Mouse (Mus musculus): Measurements from ENCODE around the gene Ankrd65. TPM values are rescaled to one million over a fixed set of nuclear protein-coding genes. Genes with fewer than 3 reads are reported as not detected.
A peak's percentile ranks its signal among the peaks of the same experiment; 100 is the strongest.

The Ankrd65 gene
- polyA plus RNA-seq, 1 experiment from 2014 or later: not detected

DNA sequence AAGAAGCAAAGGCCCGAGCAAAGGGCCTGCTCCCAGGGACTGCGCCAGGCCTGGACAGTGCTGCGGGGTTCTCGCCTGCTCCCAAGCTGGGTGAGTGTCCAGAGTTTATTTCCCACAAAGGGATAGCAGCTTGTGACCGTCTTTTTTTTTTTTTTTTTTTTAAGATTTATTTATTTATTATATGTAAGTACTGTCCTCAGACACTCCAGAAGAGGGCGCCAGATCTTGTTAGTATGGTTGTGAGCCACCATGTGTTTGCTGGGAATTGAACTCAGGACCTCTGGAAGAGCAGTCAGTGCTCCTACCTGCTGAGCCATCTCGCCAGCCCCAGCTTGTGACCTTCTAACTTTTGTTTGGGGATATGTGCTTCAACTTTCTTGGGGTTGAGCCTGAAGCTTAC lies 30.8 kb downstream of the Ankrd65 start:
- Histone ChIP-seq H3K36me3 (peaks cover 96% of the 10 kb centered on the region), H3K9me3 (replicated peaks) (no peaks in the 10 kb centered on the region), H3K4me3 (replicated peaks) (no peak overlapping the region), H3K27me3 (no peaks in the 10 kb centered on the region), H3K4me2 (no peak overlapping the region), H3K4me1 (replicated peaks) (no peaks in the 10 kb centered on the region), H3K9ac (no peak overlapping the region), H3K27ac (no peak overlapping the region)
- ATAC-seq (ENCODE audit: low read depth): no peak
- WGBS (ENCODE audit: insufficient replicate concordance): 77% methylated on average over 7 of the region's 7 CpGs
- peak; percentile 20 for DNase-seq

DNA sequence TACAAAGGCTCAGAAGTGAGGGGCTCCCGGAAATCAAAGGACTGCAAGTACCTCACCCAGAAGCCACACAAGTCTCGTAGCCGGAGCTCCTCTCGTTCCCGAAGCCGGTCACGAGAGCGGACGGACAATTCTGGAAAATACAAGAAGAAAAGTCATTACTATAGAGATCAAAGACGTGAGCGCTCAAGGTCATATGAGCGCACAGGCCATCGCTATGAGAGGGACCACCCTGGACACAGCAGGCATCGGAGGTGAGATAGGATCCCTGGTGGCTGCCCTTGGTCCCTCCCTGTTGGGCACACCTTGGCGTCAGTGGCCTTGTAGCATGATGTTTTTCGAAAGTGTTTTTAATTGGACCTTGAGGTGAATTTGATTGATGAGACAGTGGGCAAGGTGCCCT lies 33.2 kb downstream of the Ankrd65 start:
- ATAC-seq (ENCODE audit: low read depth) (no peak), DNase-seq (no peak)
- no peak overlapping the region for H3K27ac ChIP-seq
- no peaks in the 10 kb centered on the region for H3K9me3 ChIP-seq (replicated peaks)
- no peaks in the 10 kb centered on the region for H3K4me1 ChIP-seq (replicated peaks)
- no peaks in the 10 kb centered on the region for H3K27me3 ChIP-seq
- H3K9ac ChIP-seq: no peak overlapping the region
- 94% methylated on average over 16 of the region's 16 CpGs for WGBS (ENCODE audit: insufficient replicate concordance)
- H3K4me2 ChIP-seq: no peak overlapping the region
- H3K4me3 ChIP-seq (replicated peaks): no peak overlapping the region
- peaks cover 95% of the 10 kb centered on the region for H3K36me3 ChIP-seq

DNA sequence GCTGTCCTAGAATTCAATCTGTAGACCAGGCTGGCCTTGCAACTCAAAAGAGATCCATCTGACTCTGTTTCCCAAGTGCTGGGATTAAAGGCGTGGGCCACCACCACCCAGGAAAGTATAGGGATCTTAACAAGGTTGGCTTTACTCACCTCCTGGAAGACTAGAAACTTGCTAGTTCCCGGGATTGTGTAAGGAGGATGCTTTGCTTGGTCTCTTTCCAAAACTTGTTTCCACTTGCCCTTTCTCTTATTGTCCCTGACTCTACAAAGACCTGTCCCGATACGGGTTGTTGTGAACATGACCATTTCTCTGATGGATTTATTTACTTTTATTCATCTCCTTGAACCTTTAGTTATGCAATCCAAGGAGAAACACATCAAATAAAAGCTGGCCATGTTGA lies 39.6 kb downstream of the Ankrd65 start:
- Histone ChIP-seq H3K4me1 (replicated peaks) (peaks cover 32% of the 10 kb centered on the region), H3K9ac (no peak overlapping the region), H3K9me3 (replicated peaks) (no peaks in the 10 kb centered on the region), H3K27ac (peak overlapping the region; percentile 9; the same call in 1 of the 2 replicates), H3K36me3 (peaks cover 47% of the 10 kb centered on the region), H3K4me3 (replicated peaks) (no peak overlapping the region), H3K27me3 (no peaks in the 10 kb centered on the region), H3K4me2 (no peak overlapping the region)
- WGBS (ENCODE audit: insufficient replicate concordance): 86% methylated on average over 4 of the region's 4 CpGs
- no peak for DNase-seq
- no peak for ATAC-seq (ENCODE audit: low read depth)

DNA sequence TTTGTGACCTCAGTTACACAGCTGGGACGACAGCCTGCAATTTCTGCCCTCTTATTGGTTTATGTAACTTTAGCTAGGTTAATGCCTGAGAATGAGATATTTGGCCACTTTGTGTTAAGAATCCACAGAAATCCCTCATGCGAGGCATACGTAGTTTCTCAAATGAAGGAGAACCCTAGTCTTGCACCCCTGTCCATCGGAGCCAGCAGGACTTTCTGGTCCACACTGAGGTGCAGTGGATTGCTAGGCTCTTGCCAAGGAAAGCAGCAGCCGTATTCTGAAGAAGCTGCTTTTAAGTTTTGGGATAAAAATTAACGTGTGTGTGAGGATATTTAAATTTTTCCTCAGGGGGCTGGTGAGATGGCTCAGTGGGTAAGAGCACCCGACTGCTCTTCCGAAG lies 40.4 kb downstream of the Ankrd65 start:
- Histone ChIP-seq H3K9me3 (replicated peaks) (no peaks in the 10 kb centered on the region), H3K4me1 (replicated peaks) (peaks cover 32% of the 10 kb centered on the region), H3K4me3 (replicated peaks) (peak overlapping the region; percentile 94), H3K27me3 (no peaks in the 10 kb centered on the region), H3K9ac (peak overlapping the region; percentile 62), H3K4me2 (peak overlapping the region; percentile 92), H3K36me3 (peaks cover 40% of the 10 kb centered on the region), H3K27ac (peak overlapping the region; percentile 89)
- 50% methylated on average over 8 of the region's 8 CpGs for WGBS (ENCODE audit: insufficient replicate concordance)
- ATAC-seq (ENCODE audit: low read depth) (no peak), DNase-seq (no peak)

DNA sequence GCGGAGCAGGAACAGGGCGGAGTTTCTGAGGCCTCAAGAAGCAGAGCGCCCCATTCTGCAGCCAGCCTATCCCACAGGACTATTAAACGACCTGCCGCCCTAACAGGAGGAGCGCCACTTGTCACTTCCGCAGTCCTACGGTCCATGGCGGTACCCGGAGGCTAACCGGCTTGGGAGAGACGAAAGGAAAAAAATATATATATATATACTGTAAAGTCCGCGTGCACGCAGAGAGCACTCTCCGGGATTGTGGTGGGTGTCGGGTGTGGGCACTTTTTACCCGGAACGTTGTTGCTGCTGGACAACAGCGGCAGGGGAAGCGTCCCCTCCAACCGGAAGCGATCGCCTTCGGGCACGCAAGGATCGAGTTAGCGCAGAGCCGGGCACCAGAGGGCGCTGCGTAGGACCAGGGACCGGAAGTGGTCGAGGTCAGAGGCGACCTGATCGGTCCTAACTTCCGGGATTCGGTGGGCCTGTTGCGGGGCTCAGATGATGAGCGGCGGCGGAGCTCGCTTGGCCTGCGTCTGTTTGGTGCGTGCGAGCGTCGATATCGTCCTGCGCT lies 41.0 kb downstream of the Ankrd65 start, which contains the start of gene Aurkaip1:
Aurkaip1 (plus strand) TSS at position 68 of the 562 bp plus-strand sequence.
- DNase-seq (peak; percentile 95), ATAC-seq (ENCODE audit: low read depth) (peak; percentile 96)
- peak within 1 kb of the TSS; percentile 94 for H3K9ac ChIP-seq
- peak within 1 kb of the TSS; percentile 94 for H3K4me3 ChIP-seq (replicated peaks)
- H3K36me3 ChIP-seq: peaks cover 36% of the 10 kb centered on the region
- peak within 1 kb of the TSS; percentile 92 for H3K4me2 ChIP-seq
- peak within 1 kb of the TSS; percentile 89 for H3K27ac ChIP-seq
- no peaks in the 10 kb centered on the region for H3K27me3 ChIP-seq
- H3K9me3 ChIP-seq (replicated peaks): no peaks in the 10 kb centered on the region
- peaks cover 32% of the 10 kb centered on the region for H3K4me1 ChIP-seq (replicated peaks)
- under 1% methylated on average over 49 of the region's 49 CpGs for WGBS (ENCODE audit: insufficient replicate concordance)

DNA sequence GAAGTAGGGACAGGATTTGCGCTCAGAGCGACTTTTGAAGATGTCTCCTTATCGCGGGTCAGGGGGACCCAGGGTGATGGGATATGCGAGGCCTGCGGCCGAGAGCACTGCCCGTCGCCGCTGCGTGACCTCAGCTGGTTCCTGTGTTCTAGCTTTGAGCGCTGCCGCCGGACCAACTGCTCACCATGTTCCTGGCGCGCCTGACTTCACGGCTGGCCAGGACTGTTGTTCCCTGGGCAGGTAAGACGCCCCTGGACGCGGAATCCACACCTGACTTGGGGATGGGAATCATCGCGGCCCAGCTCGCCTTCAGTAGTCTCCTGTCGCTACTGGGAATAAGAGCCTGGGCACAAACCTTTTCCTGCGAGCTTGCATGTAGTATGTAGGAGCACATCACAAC lies 41.6 kb downstream of the Ankrd65 start:
- H3K27me3 ChIP-seq: no peaks in the 10 kb centered on the region
- peak overlapping the region; percentile 92 for H3K4me2 ChIP-seq
- H3K27ac ChIP-seq: peak overlapping the region; percentile 89
- peak overlapping the region; percentile 94 for H3K4me3 ChIP-seq (replicated peaks)
- peak overlapping the region; percentile 94 for H3K9ac ChIP-seq
- no peaks in the 10 kb centered on the region for H3K9me3 ChIP-seq (replicated peaks)
- DNase-seq (no peak), ATAC-seq (ENCODE audit: low read depth) (peak; percentile 11)
- under 1% methylated on average over 25 of the region's 25 CpGs for WGBS (ENCODE audit: insufficient replicate concordance)
- peaks cover 32% of the 10 kb centered on the region for H3K4me1 ChIP-seq (replicated peaks)
- H3K36me3 ChIP-seq: peaks cover 31% of the 10 kb centered on the region

DNA sequence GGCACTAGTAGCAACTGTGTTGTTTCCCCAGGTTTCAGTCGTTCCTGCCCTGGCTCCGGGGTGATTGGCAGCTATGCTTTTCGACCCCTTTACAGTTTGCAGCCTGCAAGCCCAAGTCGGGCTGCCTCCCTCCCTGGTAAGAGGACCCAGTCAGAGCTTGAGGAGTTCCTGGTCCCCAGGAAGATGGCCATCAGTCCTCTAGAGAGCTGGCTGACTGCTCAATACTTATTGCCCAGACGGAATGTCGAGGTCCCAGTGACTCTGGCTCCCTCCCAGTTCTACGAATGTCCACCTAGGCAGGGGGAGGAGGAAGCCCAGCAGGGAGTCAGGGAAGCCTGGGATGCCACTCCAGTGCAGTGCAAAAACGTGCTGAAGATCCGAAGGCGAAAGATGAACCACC lies 42.1 kb downstream of the Ankrd65 start:
- Histone ChIP-seq H3K9me3 (replicated peaks) (no peaks in the 10 kb centered on the region), H3K27me3 (no peaks in the 10 kb centered on the region), H3K4me1 (replicated peaks) (peaks cover 32% of the 10 kb centered on the region), H3K4me2 (peak overlapping the region; percentile 92), H3K27ac (peak overlapping the region; percentile 89), H3K4me3 (replicated peaks) (peak overlapping the region; percentile 94), H3K36me3 (peaks cover 26% of the 10 kb centered on the region), H3K9ac (peak overlapping the region; percentile 94)
- 49% methylated on average over 10 of the region's 10 CpGs for WGBS (ENCODE audit: insufficient replicate concordance)
- ATAC-seq (ENCODE audit: low read depth) (no peak), DNase-seq (no peak)

DNA sequence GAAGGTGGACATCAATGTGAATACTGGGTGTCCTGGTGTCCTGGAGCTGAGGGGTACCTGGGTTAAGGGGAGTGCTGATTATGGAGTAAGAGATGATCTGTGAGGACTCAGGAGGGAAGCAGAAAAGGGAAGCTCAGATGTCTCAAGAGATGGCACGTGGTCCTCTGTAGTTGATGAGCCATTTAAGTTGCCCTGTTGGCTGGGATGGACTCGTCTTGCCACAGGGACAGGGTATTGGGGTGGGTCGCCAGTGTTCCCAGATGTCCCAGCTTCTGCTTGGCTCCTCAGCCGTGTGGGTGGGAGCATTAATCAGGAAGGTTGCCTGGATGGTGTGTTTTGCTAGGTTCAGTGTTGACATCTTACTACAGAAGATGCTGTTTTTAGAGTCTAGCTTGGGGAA lies 43.0 kb downstream of the Ankrd65 start:
- H3K4me3 ChIP-seq (replicated peaks): peak overlapping the region; percentile 94; the same call in 1 of the 2 replicates
- 0 out of 2 replicates have a peak overlapping the region, but pooled peaks have one; percentile 94 for H3K9ac ChIP-seq
- WGBS (ENCODE audit: insufficient replicate concordance): 80% methylated on average over 4 of the region's 4 CpGs
- DNase-seq (no peak), ATAC-seq (ENCODE audit: low read depth) (no peak)
- peaks cover 40% of the 10 kb centered on the region for H3K4me1 ChIP-seq (replicated peaks)
- H3K36me3 ChIP-seq: peaks cover 17% of the 10 kb centered on the region
- peak overlapping the region; percentile 34 for H3K27ac ChIP-seq
- H3K4me2 ChIP-seq: peak overlapping the region; percentile 92
- 0 out of 2 replicates have a peak, but pooled peaks cover 3% of the 10 kb centered on the region for H3K27me3 ChIP-seq
- H3K9me3 ChIP-seq (replicated peaks): no peaks in the 10 kb centered on the region

DNA sequence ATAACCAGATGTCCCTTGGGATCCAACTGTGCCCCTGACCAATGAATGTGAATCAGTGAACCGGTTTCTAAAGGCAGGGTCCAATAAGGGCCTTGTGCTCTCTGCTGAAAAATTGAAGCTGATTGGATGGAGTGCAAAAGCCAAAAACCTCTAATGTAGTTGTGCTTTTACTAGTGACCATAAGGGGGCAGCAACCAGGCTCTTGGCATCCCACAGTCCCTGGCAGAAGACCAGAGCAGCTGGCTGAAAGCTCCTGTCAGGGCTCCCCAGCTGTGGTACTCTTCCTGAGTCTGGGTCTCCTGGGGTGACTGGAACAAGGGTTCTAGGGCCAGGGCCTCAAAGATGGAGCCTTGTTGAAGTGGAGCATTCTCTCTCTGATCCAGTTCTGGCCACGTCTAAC lies 43.6 kb downstream of the Ankrd65 start:
- peak; percentile 60 for DNase-seq
- H3K9me3 ChIP-seq (replicated peaks): no peaks in the 10 kb centered on the region
- peak overlapping the region; percentile 5; the same call in 1 of the 2 replicates for H3K9ac ChIP-seq
- H3K36me3 ChIP-seq: peaks cover 13% of the 10 kb centered on the region
- no peak overlapping the region for H3K4me3 ChIP-seq (replicated peaks)
- H3K27ac ChIP-seq: peak overlapping the region; percentile 34; the same call in 1 of the 2 replicates
- WGBS (ENCODE audit: insufficient replicate concordance): 46% methylated on average over 2 of the region's 2 CpGs
- 0 out of 2 replicates have a peak, but pooled peaks cover 3% of the 10 kb centered on the region for H3K27me3 ChIP-seq
- peak overlapping the region; percentile 92; the same call in 1 of the 2 replicates for H3K4me2 ChIP-seq
- no peak for ATAC-seq (ENCODE audit: low read depth)
- H3K4me1 ChIP-seq (replicated peaks): peaks cover 46% of the 10 kb centered on the region

DNA sequence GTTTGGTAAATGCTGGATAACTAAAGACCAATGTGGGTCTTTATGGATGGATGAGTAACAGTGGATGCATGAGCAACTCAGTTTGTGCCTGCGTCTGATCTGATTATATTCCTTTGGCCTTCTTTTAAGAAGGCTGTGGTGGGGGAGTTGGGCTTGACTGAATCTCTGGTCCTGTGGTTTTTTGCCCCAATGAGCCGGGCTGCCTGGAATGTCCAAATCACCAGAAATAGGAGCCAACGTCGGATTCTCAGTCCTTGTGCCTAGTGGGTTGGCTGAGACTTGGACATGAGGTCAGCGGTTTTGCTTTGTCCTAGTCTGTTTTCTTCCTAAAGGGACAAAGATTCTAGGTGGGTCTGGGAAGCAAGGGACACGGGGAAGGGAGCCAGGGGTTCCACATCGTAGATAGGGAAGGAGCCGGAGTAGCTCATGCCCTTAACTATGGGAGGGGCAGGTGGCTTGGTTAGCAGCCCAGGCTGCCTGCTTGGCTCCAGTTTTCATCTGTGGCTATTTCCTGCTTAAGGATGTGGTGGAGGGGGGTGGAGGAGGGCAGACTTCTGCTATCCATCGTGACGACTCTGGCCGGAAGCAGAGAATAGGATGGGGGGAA lies 47.3 kb downstream of the Ankrd65 start:
- WGBS (ENCODE audit: insufficient replicate concordance): 29% methylated on average over 11 of the region's 11 CpGs
- DNase-seq: no peak
- Histone ChIP-seq H3K27me3 (peaks cover 34% of the 10 kb centered on the region), H3K9ac (no peak overlapping the region), H3K4me2 (no peak overlapping the region), H3K9me3 (replicated peaks) (no peaks in the 10 kb centered on the region), H3K4me1 (replicated peaks) (peaks cover 58% of the 10 kb centered on the region), H3K4me3 (replicated peaks) (no peak overlapping the region), H3K36me3 (peaks cover 11% of the 10 kb centered on the region), H3K27ac (no peak overlapping the region)
- no peak for ATAC-seq (ENCODE audit: low read depth)

DNA sequence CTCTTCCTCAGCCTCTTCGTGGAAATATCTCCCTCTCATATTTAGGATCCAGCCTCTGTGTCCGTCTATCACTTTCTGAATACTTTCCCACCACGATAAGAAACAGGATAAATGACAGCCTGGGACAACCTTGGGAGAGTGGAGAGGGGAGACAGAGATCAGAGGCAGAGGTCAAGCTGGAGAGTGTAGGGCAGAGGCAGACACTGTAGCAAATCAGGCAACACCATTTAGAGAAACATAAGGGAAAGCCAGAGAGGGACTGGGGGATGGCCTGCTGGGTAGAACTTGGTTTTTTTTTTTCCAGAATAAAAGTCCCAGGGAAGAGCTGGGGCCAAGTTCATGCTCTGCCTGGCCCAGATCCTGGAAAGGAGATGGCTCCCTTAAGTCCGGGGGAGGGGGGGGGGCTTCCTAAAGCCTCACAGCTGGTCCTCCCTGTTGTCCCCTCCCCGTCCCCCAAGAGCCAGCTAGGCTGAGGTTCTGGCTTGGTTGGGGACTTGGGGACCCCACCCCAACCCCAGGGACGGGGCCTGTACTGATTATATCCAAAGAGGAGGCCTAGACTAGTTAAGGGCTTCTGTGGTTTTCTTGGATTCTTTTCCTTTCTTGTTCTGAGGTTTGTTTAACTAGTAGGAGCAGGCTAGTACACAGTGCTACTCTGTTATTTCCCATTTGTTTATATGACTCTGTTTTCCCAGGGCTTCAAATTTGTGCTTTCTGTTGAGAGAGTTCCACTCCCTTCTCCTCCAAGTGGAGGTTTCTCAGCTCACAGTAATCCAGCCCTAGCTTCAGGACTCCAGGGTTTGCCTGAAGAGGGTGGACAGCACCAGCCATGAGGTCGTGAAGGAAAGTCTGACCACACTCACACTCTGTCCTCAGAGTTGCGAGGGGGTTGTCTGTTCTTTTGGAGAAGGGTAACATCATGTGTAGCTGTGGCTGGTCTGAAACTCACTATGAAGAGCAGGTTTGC lies 48.2 kb downstream of the Ankrd65 start:
- WGBS (ENCODE audit: insufficient replicate concordance): 45% methylated on average over 8 of the region's 8 CpGs
- H3K4me1 ChIP-seq (replicated peaks): peaks cover 49% of the 10 kb centered on the region

More for the DNA sequence above, 48.2 kb downstream of the Ankrd65 start:
- no peak overlapping the region for H3K4me3 ChIP-seq (replicated peaks)
- H3K27ac ChIP-seq: peak overlapping the region; percentile 2
- DNase-seq: no peak
- no peak overlapping the region for H3K9ac ChIP-seq
- H3K36me3 ChIP-seq: peaks cover 2% of the 10 kb centered on the region; the same call in 1 of the 2 replicates
- no peak overlapping the region for H3K4me2 ChIP-seq
- ATAC-seq (ENCODE audit: low read depth): no peak
- no peaks in the 10 kb centered on the region for H3K9me3 ChIP-seq (replicated peaks)
- H3K27me3 ChIP-seq: peaks cover 44% of the 10 kb centered on the region

Measured in liver, embryonic 13.5 days (tissue).